Mouse (Mus musculus): ENCODE measurements at regions not wholly inside any gene's neighbourhood (a gene's known extent, or its start where the extent isn't known, plus 50 kb on each side); places are given as distances from the start of the nearest gene placed in this dataset.

- DNase-seq (ENCODE audit: low spot score): no peak
- H3K4me3 ChIP-seq: no peak overlapping the region
- no peaks in the 10 kb centered on the region for H3K27me3 ChIP-seq (ENCODE audit: low read depth, poor library complexity, severe bottlenecking)
- no peaks in the 10 kb centered on the region for H3K36me3 ChIP-seq
- H3K4me1 ChIP-seq: no peaks in the 10 kb centered on the region
- H3K27ac ChIP-seq (replicated peaks): no peak overlapping the region
- H3K9me3 ChIP-seq (replicated peaks): no peaks in the 10 kb centered on the region
- 91% methylated on average over 3 of the region's 3 CpGs for WGBS
Observed at GRCm38 (mm10) chr1:119247117-119247516, 174.9 kb downstream of the Inhbb start.

- peaks cover 9% of the 10 kb centered on the region for H3K4me1 ChIP-seq
- no peaks in the 10 kb centered on the region for H3K36me3 ChIP-seq
- H3K27ac ChIP-seq (replicated peaks): no peak overlapping the region
- 38% methylated on average over 10 of the region's 10 CpGs for WGBS
- peak; percentile 41 for DNase-seq (ENCODE audit: low spot score)
- no peak overlapping the region for H3K4me3 ChIP-seq
- no peaks in the 10 kb centered on the region for H3K27me3 ChIP-seq (ENCODE audit: low read depth, poor library complexity, severe bottlenecking)
- H3K9me3 ChIP-seq (replicated peaks): no peaks in the 10 kb centered on the region
Observed at GRCm38 (mm10) chr1:119238463-119238862, 183.6 kb downstream of the Inhbb start.

DNA sequence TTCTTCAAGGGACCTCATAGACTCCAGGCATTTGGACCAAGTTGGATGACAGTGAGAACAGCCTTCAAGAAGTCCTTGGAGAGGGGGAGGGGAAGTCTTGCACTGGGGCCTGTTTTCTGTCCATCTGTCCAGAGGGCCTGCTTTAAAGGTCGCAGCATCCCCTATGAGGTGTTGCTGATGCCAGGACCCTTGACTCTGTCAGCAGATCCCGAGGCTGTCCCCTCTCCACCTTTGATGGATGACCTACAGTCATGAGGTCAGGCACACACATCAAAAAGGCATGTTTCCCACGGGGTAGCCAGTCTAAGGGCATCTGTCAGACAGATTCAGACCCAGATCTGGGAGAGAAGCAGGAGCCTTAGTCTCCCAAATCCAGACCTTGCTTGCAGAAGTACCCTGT lies 183.4 kb upstream of the Gli2 start:
- peaks cover 9% of the 10 kb centered on the region for H3K4me1 ChIP-seq
- DNase-seq (ENCODE audit: low spot score): no peak
- H3K4me3 ChIP-seq: no peak overlapping the region
- H3K36me3 ChIP-seq: no peaks in the 10 kb centered on the region
- no peaks in the 10 kb centered on the region for H3K27me3 ChIP-seq (ENCODE audit: low read depth, poor library complexity, severe bottlenecking)
- WGBS: 69% methylated on average over 3 of the region's 3 CpGs
- H3K9me3 ChIP-seq (replicated peaks): no peaks in the 10 kb centered on the region
- no peak overlapping the region for H3K27ac ChIP-seq (replicated peaks)

DNA sequence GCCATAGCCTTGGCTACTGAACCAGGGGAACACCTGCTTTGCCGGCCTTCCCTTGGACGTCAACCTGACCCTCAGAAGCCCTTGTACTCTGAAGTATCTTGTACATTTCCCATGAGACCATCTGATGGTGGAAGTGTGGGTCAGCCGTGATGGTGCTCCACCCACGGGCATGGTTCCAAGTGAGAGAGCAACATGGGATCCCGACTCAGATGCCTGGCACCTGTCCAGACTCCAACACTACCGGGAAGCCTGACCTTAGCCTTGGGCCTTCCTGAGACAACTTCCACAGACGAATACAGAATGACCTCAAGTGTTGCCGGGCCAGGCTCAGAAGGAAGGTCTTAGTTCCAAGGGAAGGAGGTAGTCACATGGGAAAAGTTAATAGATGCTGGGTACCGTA lies 181.0 kb upstream of the Gli2 start:
- H3K9me3 ChIP-seq (replicated peaks): no peaks in the 10 kb centered on the region
- H3K4me1 ChIP-seq: peaks cover 9% of the 10 kb centered on the region
- H3K27ac ChIP-seq (replicated peaks): no peak overlapping the region
- WGBS: 92% methylated on average over 9 of the region's 9 CpGs
- H3K36me3 ChIP-seq: no peaks in the 10 kb centered on the region
- no peak overlapping the region for H3K4me3 ChIP-seq
- no peak for DNase-seq (ENCODE audit: low spot score)
- no peaks in the 10 kb centered on the region for H3K27me3 ChIP-seq (ENCODE audit: low read depth, poor library complexity, severe bottlenecking)

DNA sequence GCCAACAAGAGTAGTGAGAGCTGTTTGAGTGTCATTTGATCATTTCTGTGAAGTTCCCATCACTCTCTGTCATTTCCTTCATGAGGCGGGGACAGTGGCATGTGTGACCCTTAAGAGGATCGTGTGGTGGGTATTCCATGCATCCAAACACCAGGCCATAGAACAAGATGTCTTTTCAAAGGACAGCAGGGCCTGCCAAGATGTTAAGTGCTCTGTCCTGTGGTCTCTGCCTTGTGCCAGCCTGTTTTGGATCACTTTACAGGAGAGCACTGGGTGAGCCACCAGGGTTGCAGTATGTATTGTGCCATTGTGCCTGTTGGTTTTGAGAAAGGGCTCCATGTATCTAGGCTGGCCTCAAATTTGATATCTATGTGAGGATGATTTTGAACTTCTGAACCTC lies 173.6 kb upstream of the Gli2 start:
- H3K9me3 ChIP-seq (replicated peaks): no peaks in the 10 kb centered on the region
- H3K27ac ChIP-seq (replicated peaks): no peak overlapping the region
- no peaks in the 10 kb centered on the region for H3K27me3 ChIP-seq (ENCODE audit: low read depth, poor library complexity, severe bottlenecking)
- no peaks in the 10 kb centered on the region for H3K4me1 ChIP-seq
- no peak overlapping the region for H3K4me3 ChIP-seq
- DNase-seq (ENCODE audit: low spot score): no peak
- WGBS: 90% methylated on average over 2 of the region's 2 CpGs
- no peaks in the 10 kb centered on the region for H3K36me3 ChIP-seq

DNA sequence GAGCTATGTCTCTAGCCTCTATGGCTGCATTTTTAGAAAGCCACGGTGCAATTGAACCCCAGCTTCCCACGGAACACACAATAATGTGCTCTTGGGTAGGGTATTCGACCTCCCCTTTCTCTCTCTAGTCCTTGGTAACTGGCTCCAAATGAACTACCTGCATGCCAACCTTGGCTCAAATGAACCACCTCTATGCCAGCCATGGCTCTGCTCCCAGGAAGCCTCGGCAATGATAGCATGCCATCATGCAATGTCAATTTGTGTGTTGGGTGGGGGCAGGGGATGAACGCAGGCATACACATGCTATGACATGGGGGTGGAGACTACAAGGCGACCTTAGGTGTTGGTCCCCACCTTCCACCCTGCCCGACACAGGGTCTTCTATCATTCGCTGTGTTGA lies 170.5 kb upstream of the Gli2 start:
- Histone ChIP-seq H3K9me3 (replicated peaks) (no peaks in the 10 kb centered on the region), H3K36me3 (no peaks in the 10 kb centered on the region), H3K4me3 (no peak overlapping the region), H3K27ac (replicated peaks) (no peak overlapping the region), H3K27me3 (ENCODE audit: low read depth, poor library complexity, severe bottlenecking) (no peaks in the 10 kb centered on the region), H3K4me1 (no peaks in the 10 kb centered on the region; the same call in 1 of the 2 replicates)
- no peak for DNase-seq (ENCODE audit: low spot score)
- 90% methylated on average over 8 of the region's 8 CpGs for WGBS

DNA sequence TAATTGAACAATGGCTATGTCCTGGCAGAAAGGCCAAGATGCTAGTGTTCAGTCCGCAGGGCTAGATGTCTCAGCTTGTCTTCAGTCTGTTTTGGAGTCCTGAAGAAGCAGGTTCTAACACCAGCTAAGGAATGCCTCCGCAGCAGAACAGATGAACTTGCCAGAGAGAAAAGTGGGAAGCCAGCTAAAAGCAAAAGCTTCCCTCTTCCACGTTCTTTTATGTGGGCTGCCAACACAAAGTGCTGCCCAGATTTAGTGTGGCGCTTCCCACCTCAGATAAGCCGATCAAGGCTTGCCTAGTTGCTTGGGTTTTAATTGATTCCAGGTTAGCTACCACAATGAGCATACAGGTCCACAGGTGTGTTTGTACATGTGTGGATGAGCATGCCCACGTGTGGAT lies 168.5 kb upstream of the Gli2 start:
- Histone ChIP-seq H3K27me3 (ENCODE audit: low read depth, poor library complexity, severe bottlenecking) (no peaks in the 10 kb centered on the region), H3K9me3 (replicated peaks) (no peaks in the 10 kb centered on the region), H3K4me1 (peaks cover 12% of the 10 kb centered on the region), H3K4me3 (no peak overlapping the region), H3K36me3 (no peaks in the 10 kb centered on the region), H3K27ac (replicated peaks) (no peak overlapping the region)
- 90% methylated on average over 6 of the region's 6 CpGs for WGBS
- no peak for DNase-seq (ENCODE audit: low spot score)

GRCm38 (mm10) chr1:119221012-119221411 lies 167.6 kb upstream of the Gli2 start:
- 83% methylated on average over 7 of the region's 7 CpGs for WGBS
- no peak for DNase-seq (ENCODE audit: low spot score)

GRCm38 (mm10) chr1:119219817-119220216 lies 166.4 kb upstream of the Gli2 start:
- H3K27me3 ChIP-seq (ENCODE audit: low read depth, poor library complexity, severe bottlenecking): no peaks in the 10 kb centered on the region

More at GRCm38 (mm10) chr1:119221012-119221411, 167.6 kb upstream of the Gli2 start:
- Histone ChIP-seq H3K9me3 (replicated peaks) (no peaks in the 10 kb centered on the region), H3K36me3 (no peaks in the 10 kb centered on the region), H3K27me3 (ENCODE audit: low read depth, poor library complexity, severe bottlenecking) (no peaks in the 10 kb centered on the region), H3K4me1 (peaks cover 16% of the 10 kb centered on the region), H3K27ac (replicated peaks) (no peak overlapping the region), H3K4me3 (no peak overlapping the region)

DNA sequence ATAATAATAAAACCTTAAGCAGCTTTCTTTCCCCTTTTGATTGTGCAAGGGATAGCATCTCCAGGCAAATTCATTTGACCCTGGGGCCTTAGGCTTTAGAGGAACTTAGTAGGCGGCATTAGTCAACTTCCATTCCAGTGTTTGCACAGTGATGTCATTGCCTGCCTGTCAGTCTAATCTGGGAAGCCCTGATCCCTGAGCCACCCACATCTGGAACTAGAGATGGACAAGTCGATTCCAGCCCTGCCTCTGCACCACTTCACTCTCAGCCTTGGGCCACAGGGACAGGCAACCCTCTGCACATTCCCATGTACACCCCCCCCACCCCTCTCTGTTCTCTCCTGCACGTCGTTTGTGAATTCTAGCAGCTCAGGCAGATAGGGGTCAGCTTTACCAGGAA lies 164.0 kb upstream of the Gli2 start:
- peaks cover 16% of the 10 kb centered on the region for H3K4me1 ChIP-seq
- 44% methylated on average over 4 of the region's 4 CpGs for WGBS
- H3K9me3 ChIP-seq (replicated peaks): no peaks in the 10 kb centered on the region
- no peaks in the 10 kb centered on the region for H3K27me3 ChIP-seq (ENCODE audit: low read depth, poor library complexity, severe bottlenecking)
- no peaks in the 10 kb centered on the region for H3K36me3 ChIP-seq
- H3K27ac ChIP-seq (replicated peaks): no peak overlapping the region
- DNase-seq (ENCODE audit: low spot score): no peak
- H3K4me3 ChIP-seq: no peak overlapping the region

More at GRCm38 (mm10) chr1:119219817-119220216, 166.4 kb upstream of the Gli2 start:
- peaks cover 16% of the 10 kb centered on the region for H3K4me1 ChIP-seq
- H3K4me3 ChIP-seq: no peak overlapping the region
- H3K27ac ChIP-seq (replicated peaks): no peak overlapping the region
- H3K9me3 ChIP-seq (replicated peaks): no peaks in the 10 kb centered on the region
- WGBS: 88% methylated on average over 10 of the region's 10 CpGs
- no peaks in the 10 kb centered on the region for H3K36me3 ChIP-seq
- no peak for DNase-seq (ENCODE audit: low spot score)

- DNase-seq (ENCODE audit: low spot score): no peak
- no peak overlapping the region for H3K4me3 ChIP-seq
- no peaks in the 10 kb centered on the region for H3K36me3 ChIP-seq
- H3K9me3 ChIP-seq (replicated peaks): no peaks in the 10 kb centered on the region
- H3K27ac ChIP-seq (replicated peaks): no peak overlapping the region
- WGBS: 64% methylated on average over 7 of the region's 7 CpGs
- H3K4me1 ChIP-seq: no peaks in the 10 kb centered on the region
- peaks cover 4% of the 10 kb centered on the region; the same call in 1 of the 2 replicates for H3K27me3 ChIP-seq (ENCODE audit: low read depth, poor library complexity, severe bottlenecking)
Observed at GRCm38 (mm10) chr1:119209607-119210007, 156.2 kb upstream of the Gli2 start.

DNA sequence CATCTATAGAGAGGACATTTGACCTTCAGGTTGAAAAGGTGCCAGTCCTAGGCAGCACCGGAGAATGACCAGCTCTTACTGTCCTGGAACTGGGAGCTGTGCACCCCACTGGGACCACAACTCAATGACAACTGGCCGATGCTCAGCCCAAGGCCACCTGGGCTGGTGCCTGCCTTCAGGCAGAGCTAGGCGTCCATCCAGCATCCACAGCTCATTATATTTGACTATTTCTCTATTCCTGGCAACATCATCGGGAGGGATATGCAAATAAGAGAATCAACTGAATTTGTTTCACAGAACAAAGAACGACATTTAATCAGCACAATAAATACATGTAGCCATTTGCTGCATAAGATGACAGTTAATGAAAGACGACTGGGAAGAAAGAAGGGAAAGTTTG lies 149.0 kb upstream of the Gli2 start:
- H3K27me3 ChIP-seq (ENCODE audit: low read depth, poor library complexity, severe bottlenecking): peaks cover 11% of the 10 kb centered on the region
- H3K27ac ChIP-seq (replicated peaks): no peak overlapping the region
- no peaks in the 10 kb centered on the region for H3K36me3 ChIP-seq
- no peak overlapping the region for H3K4me3 ChIP-seq
- H3K9me3 ChIP-seq (replicated peaks): no peaks in the 10 kb centered on the region
- DNase-seq (ENCODE audit: low spot score): no peak
- WGBS: 85% methylated on average over 6 of the region's 6 CpGs
- H3K4me1 ChIP-seq: peaks cover 3% of the 10 kb centered on the region

GRCm38 (mm10) chr1:119197415-119197700 lies 143.9 kb upstream of the Gli2 start:
- 56% methylated on average over 7 of the region's 7 CpGs for WGBS
- Histone ChIP-seq H3K4me3 (no peak overlapping the region), H3K27ac (replicated peaks) (peak overlapping the region; percentile 49; the same call in 1 of the 2 replicates), H3K9me3 (replicated peaks) (no peaks in the 10 kb centered on the region), H3K27me3 (ENCODE audit: low read depth, poor library complexity, severe bottlenecking) (peaks cover 36% of the 10 kb centered on the region), H3K4me1 (peaks cover 37% of the 10 kb centered on the region), H3K36me3 (no peaks in the 10 kb centered on the region)
- no peak for DNase-seq (ENCODE audit: low spot score)
